Comparison of ENCODE assay signal across 23 mouse cellular contexts in genomic region chr12:50261072-50261471, GRCm38 (mm10).
"Had no signal": no experiment of that assay in that cellular context is flagged by ENCODE, and none has a peak within 500 bp of the region (broad histone marks: within the 10 kb centered on the region; RNA-seq: fewer than 3 reads in every experiment).

No protein-coding gene starts in this region.

- H3K27me3 ChIP-seq: heart, embryonic 12.5 days; hindbrain, embryonic 12.5 days; intestine, embryonic 15.5 days; limb, embryonic 13.5 days; limb, embryonic 15.5 days; liver, embryonic 12.5 days had no signal

- H3K27ac ChIP-seq: heart, embryonic 10.5 days; hindbrain, embryonic 10.5 days; hindbrain, embryonic 12.5 days; hindbrain, embryonic 14.5 days; intestine, embryonic 15.5 days; layer of hippocampus, adult 2 months; left cerebral cortex, adult 2 months; limb, embryonic 13.5 days; limb, embryonic 15.5 days; liver, embryonic 12.5 days; liver, embryonic 14.5 days had no signal

- H3K4me1 ChIP-seq: heart, embryonic 10.5 days; heart, embryonic 12.5 days; hindbrain, embryonic 10.5 days; hindbrain, embryonic 12.5 days; intestine, embryonic 15.5 days; limb, embryonic 13.5 days; limb, embryonic 15.5 days; liver, embryonic 12.5 days had no signal

- H3K9ac ChIP-seq: heart, embryonic 12.5 days; hindbrain, embryonic 12.5 days; hindbrain, embryonic 14.5 days; intestine, embryonic 15.5 days; limb, embryonic 13.5 days; limb, embryonic 15.5 days; liver, embryonic 12.5 days; liver, embryonic 14.5 days had no signal

- DNase-seq: gastrocnemius, postnatal 14 days; gastrocnemius, postnatal 36 days; heart, adult 11 months; heart, postnatal 10 days; heart, postnatal 4 days; kidney, adult 18-20 months; kidney, adult 8-10 months; kidney, postnatal 10 days; kidney, postnatal 25 days; kidney, postnatal 4 days; left cerebral cortex, postnatal 4 days had no signal

- H3K36me3 ChIP-seq: heart, embryonic 10.5 days; heart, embryonic 12.5 days; hindbrain, embryonic 10.5 days; hindbrain, embryonic 12.5 days; intestine, embryonic 15.5 days; limb, embryonic 13.5 days; limb, embryonic 15.5 days; liver, embryonic 12.5 days had no signal

- H3K4me3 ChIP-seq: heart, embryonic 10.5 days; heart, embryonic 12.5 days; hindbrain, embryonic 10.5 days; hindbrain, embryonic 12.5 days; intestine, embryonic 15.5 days; layer of hippocampus, adult 2 months; left cerebral cortex, adult 2 months; limb, embryonic 13.5 days; limb, embryonic 15.5 days; liver, embryonic 12.5 days had no signal
